Mouse (Mus musculus) CH12.LX (cell line): ENCODE results near the gene Fer. TPM values are rescaled to one million over a fixed set of nuclear protein-coding genes. Genes with fewer than 3 reads are reported as not detected.

Source experiments
- DNase-seq: peaks from one replicate; pipeline ENCODE4 v3.0.0-alpha.2; 2013; ENCODE audit errors: extremely low read depth
- H3K27ac ChIP-seq: 2 replicates; pipeline ENCODE4 v1.5.1; 2012; ENCODE audit warnings: low read depth, mild to moderate bottlenecking, control low read depth, moderate library complexity; ENCODE audit not compliant: insufficient read depth
- H3K27me3 ChIP-seq: replicated peaks from 2 replicates; pipeline ENCODE3; 2012; ENCODE audit warnings: inconsistent platforms
- H3K36me3 ChIP-seq, 2 experiments: replicated peaks in 1 of 2; 2 replicates each; pipeline versions ENCODE3 to v1.6.1; 2012; ENCODE audit warnings: inconsistent platforms in 1 of 2, low read length in 1 of 2, mild to moderate bottlenecking in 1 of 2, mixed read lengths in 1 of 2, moderate library complexity in 1 of 2; ENCODE audit not compliant: control insufficient read depth in 1 of 2, insufficient read depth in 1 of 2
- H3K4me1 ChIP-seq, 2 experiments: 2 replicates each; pipeline ENCODE4 v1.6.1; 2012; ENCODE audit warnings: inconsistent platforms in 1 of 2, moderate library complexity in 1 of 2; ENCODE audit not compliant: insufficient read depth in 2 of 2, control insufficient read depth in 1 of 2
- H3K4me2 ChIP-seq: 2 replicates; pipeline ENCODE4 v1.6.1; 2012; ENCODE audit warnings: low read depth, mild to moderate bottlenecking, control low read depth; ENCODE audit not compliant: poor library complexity, insufficient read depth, severe bottlenecking
- H3K4me3 ChIP-seq, 3 experiments: fragments of 150-350 bp in 1 of 3; sonication (generic) in 1 of 3; replicated peaks in 1 of 3; 2 replicates each; pipeline versions ENCODE3 to v1.5.1; 2011 to 2012; ENCODE audit warnings: low read depth in 2 of 3, low read length in 2 of 3, mild to moderate bottlenecking in 2 of 3, moderate library complexity in 2 of 3, control low read depth in 1 of 3, improper control_type of control experiment in 1 of 3, inconsistent platforms in 1 of 3, mixed read lengths in 1 of 3; ENCODE audit not compliant: poor library complexity in 1 of 3
- H3K79me2 ChIP-seq: replicated peaks from 2 replicates; pipeline ENCODE4 v1.6.1; 2012; ENCODE audit warnings: mild to moderate bottlenecking, moderate library complexity; ENCODE audit not compliant: control insufficient read depth, poor library complexity, insufficient read depth, severe bottlenecking; ENCODE audit errors: extremely low read depth
- H3K9ac ChIP-seq: 2 replicates; pipeline ENCODE4 v1.6.1; 2012; ENCODE audit warnings: low read depth, mild to moderate bottlenecking, control low read depth, moderate library complexity; ENCODE audit not compliant: insufficient read depth
- H3K9me3 ChIP-seq: replicated peaks from 2 replicates; pipeline ENCODE3; 2012; ENCODE audit warnings: low read length, inconsistent platforms, mixed read lengths
- CHD1 ChIP-seq: IDR thresholded peaks from 2 replicates; pipeline ENCODE4 v1.6.1; 2012; ENCODE audit warnings: low read depth, low read length, improper control_type of control experiment, inconsistent platforms
- CHD2 ChIP-seq: IDR thresholded peaks from 2 replicates; pipeline ENCODE4 v1.6.1; 2011; ENCODE audit warnings: low read length, improper control_type of control experiment
- CTCF ChIP-seq, 2 experiments: IDR thresholded peaks in 1 of 2; conservative IDR thresholded peaks in 1 of 2; 2 replicates each; pipeline ENCODE4 v1.5.1; 2011 to 2012; ENCODE audit warnings: low read depth in 2 of 2, low read length in 2 of 2, improper control_type of control experiment in 1 of 2, inconsistent platforms in 1 of 2, mild to moderate bottlenecking in 1 of 2, moderate library complexity in 1 of 2
- E2F4 ChIP-seq: IDR thresholded peaks from 2 replicates; pipeline ENCODE4 v1.6.1; 2011; ENCODE audit warnings: low read depth, low read length, improper control_type of control experiment; ENCODE audit not compliant: insufficient replicate concordance
- ELF1 ChIP-seq: IDR thresholded peaks from 2 replicates; pipeline ENCODE4 v1.6.1; 2014; ENCODE audit warnings: low read depth, mild to moderate bottlenecking, inconsistent platforms, low read length, improper control_type of control experiment
- EP300 ChIP-seq: IDR thresholded peaks from 2 replicates; pipeline ENCODE4 v1.6.1; 2011; ENCODE audit warnings: low read length, improper control_type of control experiment
- IRF4 ChIP-seq: IDR thresholded peaks from 2 replicates; pipeline ENCODE4 v1.6.1; 2014; ENCODE audit warnings: low read depth, mild to moderate bottlenecking, inconsistent platforms, low read length, improper control_type of control experiment
- JUN ChIP-seq: IDR thresholded peaks from 2 replicates; pipeline ENCODE4 v1.6.1; 2011; ENCODE audit warnings: low read depth, mild to moderate bottlenecking, low read length, improper control_type of control experiment, moderate library complexity; ENCODE audit not compliant: insufficient read depth
- KAT2A ChIP-seq: IDR thresholded peaks from 2 replicates; pipeline ENCODE4 v1.6.1; 2012; ENCODE audit warnings: low read length, improper control_type of control experiment, inconsistent platforms; ENCODE audit not compliant: insufficient replicate concordance
- MAX ChIP-seq: IDR thresholded peaks from 2 replicates; pipeline ENCODE4 v1.6.1; 2011; ENCODE audit warnings: low read length, improper control_type of control experiment
- MXI1 ChIP-seq: IDR thresholded peaks from 2 replicates; pipeline ENCODE4 v1.6.1; 2011; ENCODE audit warnings: mild to moderate bottlenecking, low read depth, low read length, improper control_type of control experiment
- MYC ChIP-seq: IDR thresholded peaks from 2 replicates; pipeline ENCODE4 v1.6.1; 2011; ENCODE audit warnings: low read depth, mild to moderate bottlenecking, improper control_type of control experiment, low read length
- NELFE ChIP-seq: IDR thresholded peaks from 2 replicates; pipeline ENCODE4 v1.6.1; 2011; ENCODE audit warnings: low read depth, low read length, improper control_type of control experiment
- NRF1 ChIP-seq: IDR thresholded peaks from 2 replicates; pipeline ENCODE4 v1.6.1; 2014; ENCODE audit warnings: low read depth, mild to moderate bottlenecking, inconsistent platforms, low read length, improper control_type of control experiment, moderate library complexity
- POLR2A ChIP-seq: IDR thresholded peaks from 2 replicates; pipeline ENCODE4 v1.6.1; 2011; ENCODE audit warnings: low read depth, mild to moderate bottlenecking, improper control_type of control experiment, low read length
- POLR2AphosphoS2 ChIP-seq: IDR thresholded peaks from 2 replicates; pipeline ENCODE4 v1.6.1; 2011; ENCODE audit warnings: low read depth, low read length, improper control_type of control experiment
- RAD21 ChIP-seq: IDR thresholded peaks from 2 replicates; pipeline ENCODE4 v1.6.1; 2011; ENCODE audit warnings: low read depth, mild to moderate bottlenecking, low read length, improper control_type of control experiment, moderate library complexity
- USF1 ChIP-seq: IDR thresholded peaks from 2 replicates; pipeline ENCODE4 v1.6.1; 2014; ENCODE audit warnings: low read depth, mild to moderate bottlenecking, inconsistent platforms, low read length, improper control_type of control experiment
- USF2 ChIP-seq: conservative IDR thresholded peaks from 2 replicates; pipeline ENCODE4 v1.6.1; 2011; ENCODE audit warnings: low read depth, low read length, improper control_type of control experiment
- ZNF384 ChIP-seq: IDR thresholded peaks from 2 replicates; pipeline ENCODE4 v1.6.1; 2012; ENCODE audit warnings: low read depth, low read length, improper control_type of control experiment, inconsistent platforms
- dilution Hi-C: fragments of 300-500 bp; cut with MboI; formaldehyde crosslinking; loops from 2 replicates; pipeline ENCODE4 v1.14.3; 2020; ENCODE audit warnings: low sequenced_read_pairs; ENCODE audit not compliant: extremely low pct_unique_long_range_greater_than_20kb, extremely low pct_ligation_motif_present
- in situ Hi-C: fragments of 300-500 bp; cut with MboI; formaldehyde crosslinking; loops from 3 replicates; pipeline ENCODE4 v1.14.3; 2019; ENCODE audit warnings: low sequenced_read_pairs, low pct_ligation_motif_present, low pct_unique_long_range_greater_than_20kb, mixed read lengths
- polyA plus RNA-seq: library from polyadenylated mRNA; unstranded; fragments of >175 nt; gene quantifications from 2 replicates; pipeline ENCODE4 v1.2.1, GENCODE M21; 2012; ENCODE audit warnings: low read depth; ENCODE audit not compliant: insufficient read length
- total RNA-seq, 2 experiments: library from RNA; depleted of rRNA; stranded (reverse); fragments of 300-350 nt in 1 of 2; fragments of >200 nt in 1 of 2; gene quantifications; 2 replicates each; pipeline ENCODE4 v1.2.3; 2012 to 2014

Gene Fer
- 3.4 and 4.5 TPM in 2 replicates for total RNA-seq (2012; rRNA removed)
- total RNA-seq (2014; rRNA removed) = 4.3 and 4.9 TPM in 2 replicates
- 4.9 and 5.1 TPM in 2 replicates for polyA plus RNA-seq

DNA sequence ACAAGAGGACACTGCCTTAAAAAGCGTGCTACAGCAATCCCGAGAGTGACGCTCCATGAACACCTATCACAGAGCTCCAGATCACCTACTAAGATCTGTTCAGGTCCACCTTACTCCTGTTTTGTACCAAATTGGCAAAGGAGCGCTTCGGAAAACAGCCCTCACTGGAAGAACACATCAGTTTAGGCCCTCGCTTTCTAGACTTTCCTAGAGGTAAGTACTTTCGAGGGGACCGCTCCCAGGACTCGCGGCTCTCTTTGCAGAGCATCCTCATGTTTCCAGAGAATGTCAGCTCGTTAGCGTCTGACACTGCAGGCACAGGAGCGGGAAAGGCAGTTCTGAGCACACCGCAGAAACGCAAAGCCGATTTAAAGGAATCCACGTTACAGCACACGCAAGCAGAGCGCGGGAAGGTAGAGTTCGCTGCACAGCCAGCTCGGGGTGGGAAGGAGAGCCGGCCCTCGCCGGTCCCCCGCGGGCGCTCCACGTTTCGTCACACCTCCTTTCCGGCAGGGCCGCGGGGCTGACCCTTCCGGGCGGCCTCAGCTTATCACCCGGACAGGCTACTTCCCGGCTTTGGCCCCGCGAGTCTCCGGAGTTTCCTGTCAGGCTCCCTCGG, at the start of gene Fer:
TSS of gene Fer (plus strand) at position 51 of the 619 bp plus-strand sequence.
- DNase-seq = no peak
- H3K4me3 ChIP-seq = peak within 1 kb of the TSS; percentile 63 to 77 (median 64)
- no peaks in the 10 kb centered on the region for H3K79me2 ChIP-seq
- H3K27ac ChIP-seq = no peak within 1 kb of the TSS
- H3K9me3 ChIP-seq = peaks cover 5% of the 10 kb centered on the region
- TF ChIP-seq MYC (no peak), NELFE (0 out of 2 replicates have a peak, but pooled peaks have one; percentile 6)
- TF ChIP-seq, all 38 proteins: peak for 1
- Histone ChIP-seq H3K4me1 (peaks cover 2 to 20% of the 10 kb centered on the region in 2 experiments; a peak in 2 of 4 replicates), H3K27me3 (peaks cover 51% of the 10 kb centered on the region), H3K4me2 (peak within 1 kb of the TSS; percentile 53), H3K36me3 (no peaks in the 10 kb centered on the region), H3K9ac (peak within 1 kb of the TSS; percentile 54; the same call in 1 of the 2 replicates)
- in situ Hi-C loops = no loop called here
- dilution Hi-C loops = no loop called here

GRCm38 (mm10) chr17:63813552-63813951, 49.3 kb upstream of the Fer start:
- no peaks in the 10 kb centered on the region for H3K9me3 ChIP-seq
- no peak for DNase-seq
- H3K4me2 ChIP-seq = no peak overlapping the region
- H3K9ac ChIP-seq = no peak overlapping the region
- in situ Hi-C loops = no loop called here
- dilution Hi-C loops = no loop called here
- no peaks in the 10 kb centered on the region for H3K36me3 ChIP-seq
- H3K27ac ChIP-seq = no peak overlapping the region
- peaks cover 1% of the 10 kb centered on the region for H3K27me3 ChIP-seq
- H3K79me2 ChIP-seq = no peaks in the 10 kb centered on the region
- TF ChIP-seq MAX (no peak), NRF1 (no peak), RAD21 (no peak), CHD2 (no peak), ELF1 (no peak), USF1 (no peak), CHD1 (no peak), MXI1 (no peak), POLR2A (no peak), E2F4 (no peak), IRF4 (no peak), EP300 (no peak), MYC (no peak), JUN (no peak), POLR2AphosphoS2 (no peak), USF2 (no peak), KAT2A (no peak), ZNF384 (no peak), CTCF (conservative IDR thresholded peaks at IDR 0.05 in 1 of 2, IDR thresholded peaks at IDR 0.05 in 1 of 2; ENCODE audit: low read depth in 2 of 2, low read length in 2 of 2) (no peak)
- TF ChIP-seq, all 38 proteins: peak for 0
- Histone ChIP-seq H3K4me3 (no peak overlapping the region), H3K4me1 (no peaks in the 10 kb centered on the region; a peak in 1 of 4 replicates)
